Mouse (Mus musculus) cerebellum, adult 2 months (tissue): ENCODE data around the gene Zfp536.

Experiments used
- CTCF ChIP-seq: fragments of 200-500 bp; IDR thresholded peaks from 2 replicates; pipeline ENCODE4 v1.5.1; 2011; ENCODE audit warnings: low read depth, mild to moderate bottlenecking, control low read depth, low read length, moderate library complexity, borderline replicate concordance; ENCODE audit not compliant: insufficient read depth
- POLR2A ChIP-seq: fragments of 200-500 bp; IDR thresholded peaks from 2 replicates; pipeline ENCODE4 v1.6.1; 2011; ENCODE audit warnings: low read length, control low read depth, borderline replicate concordance; ENCODE audit not compliant: insufficient read depth

GRCm38 (mm10) chr7:37773906-37774305, 465 bp upstream of the Zfp536 start:
- TF ChIP-seq POLR2A, result no peak
- no peak for TF ChIP-seq CTCF
